In genomic region chr16:9910672-9911071, GRCm38 (mm10) we compare ENCODE assay signal across 19 mouse cellular contexts.
DNase-seq lines count a peak whose midpoint lies in the region; ATAC-seq and TF ChIP-seq lines count a peak whose summit lies in the region.
"Had no signal": no experiment of that assay in that cellular context is flagged by ENCODE, and none has a peak within 500 bp of the region (broad histone marks: within the 10 kb centered on the region; RNA-seq: fewer than 3 reads in every experiment).

No protein-coding gene starts in this region.

- no peak overlapping the region for H3K4me3 ChIP-seq in cerebellum, adult 2 months (replicated peaks; ENCODE audit: insufficient read depth, low read depth, low read length)
- H3K4me3 ChIP-seq in kidney, embryonic 14.5 days (ENCODE audit: low read length): no peak overlapping the region
- H3K4me3 ChIP-seq: embryonic facial prominence, embryonic 10.5 days; heart, embryonic 10.5 days; hindbrain, embryonic 13.5 days had no signal

- no peak for ATAC-seq in kidney, embryonic 14.5 days (ENCODE audit: low FRiP score, low TSS enrichment)
- ATAC-seq: CD4-positive, CD25-positive, alpha-beta regulatory T cell, adult 4 months; forebrain, embryonic 14.5 days; hindbrain, postnatal 0 days had no signal

- no peak overlapping the region for H3K4me2 ChIP-seq in kidney, embryonic 14.5 days (replicated peaks; ENCODE audit: low read depth, low read length)
- H3K4me2 ChIP-seq: hindbrain, embryonic 13.5 days had no signal

- no peak for TF ChIP-seq POLR2A in cerebellum, adult 2 months (IDR thresholded peaks at IDR 0.05; ENCODE audit: borderline replicate concordance, insufficient read depth, low read length)

- peak; percentile 20 to 78 for DNase-seq in cerebellum, adult 2 months
- no peak for DNase-seq in cerebellum, postnatal 10 days
- peak; percentile 38 to 64 for DNase-seq in frontal cortex, adult 2 months (ENCODE audit: extremely low spot score in 1 of 2, low spot score in 1 of 2)
- no peak for DNase-seq in frontal cortex, postnatal 14 days (ENCODE audit: low spot score in 2 of 2)
- peak; percentile 24 for DNase-seq in left cerebral cortex, adult 11 months (ENCODE audit: low spot score)
- DNase-seq in left cerebral cortex, adult 8-10 months (ENCODE audit: low spot score in 2 of 2): no peak
- DNase-seq: adrenal gland, postnatal 10 days; B cell, adult 2 months; gastrocnemius, postnatal 36 days; heart, adult 18-20 months; heart, postnatal 10 days had no signal

- TF ChIP-seq CTCF in cerebellum, adult 2 months (IDR thresholded peaks at IDR 0.05; ENCODE audit: borderline replicate concordance, insufficient read depth, low read depth, low read length): no peak

- H3K4me1 ChIP-seq in cerebellum, adult 2 months (ENCODE audit: control insufficient read depth, insufficient read depth, low read length): peaks cover 26% of the 10 kb centered on the region
- H3K4me1 ChIP-seq in kidney, embryonic 14.5 days (ENCODE audit: control insufficient read depth, insufficient read depth, low read length): no peaks in the 10 kb centered on the region
- H3K4me1 ChIP-seq: embryonic facial prominence, embryonic 10.5 days; heart, embryonic 10.5 days; hindbrain, embryonic 13.5 days had no signal

- H3K36me3 ChIP-seq in kidney, embryonic 14.5 days (ENCODE audit: control insufficient read depth, insufficient read depth, low read length): no peaks in the 10 kb centered on the region
- H3K36me3 ChIP-seq: embryonic facial prominence, embryonic 10.5 days; G1E; heart, embryonic 10.5 days; hindbrain, embryonic 13.5 days had no signal

- no peaks in the 10 kb centered on the region for H3K9me3 ChIP-seq in kidney, embryonic 14.5 days (ENCODE audit: control insufficient read depth, low read length)
- H3K9me3 ChIP-seq: embryonic facial prominence, embryonic 10.5 days; G1E; heart, embryonic 10.5 days; hindbrain, embryonic 13.5 days had no signal

- no peak overlapping the region for H3K9ac ChIP-seq in kidney, embryonic 14.5 days (ENCODE audit: low read depth, low read length)
- H3K9ac ChIP-seq: hindbrain, embryonic 13.5 days had no signal

- peak overlapping the region; percentile 87 for H3K27ac ChIP-seq in cerebellum, adult 2 months (ENCODE audit: insufficient read depth, low read length)
- no peak overlapping the region for H3K27ac ChIP-seq in kidney, embryonic 14.5 days (ENCODE audit: low read depth, low read length)
- H3K27ac ChIP-seq: embryonic facial prominence, embryonic 10.5 days; heart, embryonic 10.5 days; hindbrain, embryonic 13.5 days; hindbrain, postnatal 0 days had no signal

- H3K27me3 ChIP-seq in cerebellum, adult 2 months (ENCODE audit: control insufficient read depth, insufficient read depth, low read length): no peaks in the 10 kb centered on the region
- no peaks in the 10 kb centered on the region for H3K27me3 ChIP-seq in kidney, embryonic 14.5 days (ENCODE audit: control insufficient read depth, insufficient read depth, low read length)
- H3K27me3 ChIP-seq: hindbrain, embryonic 13.5 days had no signal

- WGBS in cerebellum, adult 2 months: 19% methylated on average over 3 of the region's 3 CpGs
- WGBS in kidney, embryonic 14.5 days: 80% methylated on average over 3 of the region's 3 CpGs

Comparison
In these comparisons a context has a peak if more than half of its experiments do, and no peak if none do; other contexts are left out.
1. DNase-seq: peak in cerebellum, adult 2 months (2 of 2), frontal cortex, adult 2 months (2 of 2) and left cerebral cortex, adult 11 months (single experiment); none in cerebellum, postnatal 10 days (0 of 2), frontal cortex, postnatal 14 days (0 of 2) and left cerebral cortex, adult 8-10 months (0 of 2).